Comparison of ENCODE assay signal across 9 mouse cellular contexts in genomic region chr3:51481059-51481458, GRCm38 (mm10). TPM values are rescaled to one million over a fixed set of nuclear protein-coding genes. Genes with fewer than 3 reads are reported as not detected.
DNase-seq lines count a peak whose midpoint lies in the region; ATAC-seq and TF ChIP-seq lines count a peak whose summit lies in the region.
"Had no signal": no experiment of that assay in that cellular context is flagged by ENCODE, and none has a peak within 500 bp of the region (broad histone marks: within the 10 kb centered on the region; RNA-seq: fewer than 3 reads in every experiment).

No protein-coding gene starts in this region.

- peak; percentile 59 to 71 for DNase-seq in cerebellum, adult 18-20 months
- DNase-seq in midbrain, embryonic 11.5 days (ENCODE audit: low spot score, missing footprints): peak; percentile 91
- peak; percentile 72 for DNase-seq in cerebellum, adult 9-10 months
- DNase-seq in hindbrain, postnatal 0 days (ENCODE audit: low spot score): peak; percentile 78
- peak; percentile 50 for DNase-seq in lung, postnatal 25 days (ENCODE audit: low spot score)
- peak; percentile 76 for DNase-seq in thymus, postnatal 0 days (ENCODE audit: low spot score)

- H3K27me3 ChIP-seq in midbrain, embryonic 11.5 days (ENCODE audit: control insufficient read depth, insufficient read depth, low read length): no peaks in the 10 kb centered on the region
- H3K27me3 ChIP-seq in midbrain, embryonic 13.5 days: no peaks in the 10 kb centered on the region
- no peaks in the 10 kb centered on the region for H3K27me3 ChIP-seq in hindbrain, postnatal 0 days (ENCODE audit: insufficient read depth, low read length)
- H3K27me3 ChIP-seq: neural tube, embryonic 12.5 days had no signal

- H3K4me2 ChIP-seq in midbrain, embryonic 11.5 days: no peak overlapping the region
- no peak overlapping the region for H3K4me2 ChIP-seq in midbrain, embryonic 13.5 days (replicated peaks)
- H3K4me2 ChIP-seq in hindbrain, postnatal 0 days (ENCODE audit: low read depth, low read length): no peak overlapping the region
- H3K4me2 ChIP-seq: neural tube, embryonic 12.5 days had no signal

- peaks cover 12% of the 10 kb centered on the region for H3K4me1 ChIP-seq in midbrain, embryonic 11.5 days (ENCODE audit: control insufficient read depth, insufficient read depth, low read length)
- peaks cover 24% of the 10 kb centered on the region for H3K4me1 ChIP-seq in midbrain, embryonic 13.5 days (replicated peaks)
- H3K4me1 ChIP-seq in hindbrain, postnatal 0 days (ENCODE audit: insufficient read depth, low read length): peaks cover 7% of the 10 kb centered on the region; the same call in 1 of the 2 replicates

- no peak overlapping the region for H3K9ac ChIP-seq in midbrain, embryonic 11.5 days (ENCODE audit: low read length)
- no peak overlapping the region for H3K9ac ChIP-seq in midbrain, embryonic 13.5 days (replicated peaks)
- H3K9ac ChIP-seq in hindbrain, postnatal 0 days (replicated peaks; ENCODE audit: low read length): no peak overlapping the region
- H3K9ac ChIP-seq: neural tube, embryonic 12.5 days had no signal

- no peaks in the 10 kb centered on the region for H3K36me3 ChIP-seq in midbrain, embryonic 11.5 days (ENCODE audit: control insufficient read depth, insufficient read depth, low read length)
- no peaks in the 10 kb centered on the region for H3K36me3 ChIP-seq in midbrain, embryonic 13.5 days
- peaks cover 6% of the 10 kb centered on the region; the same call in 1 of the 2 replicates for H3K36me3 ChIP-seq in hindbrain, postnatal 0 days (ENCODE audit: insufficient read depth, low read length)

- ATAC-seq in cerebellum, adult (ENCODE audit: insufficient number of reproducible peaks, low FRiP score, low TSS enrichment): no peak
- no peak for ATAC-seq in midbrain, embryonic 11.5 days (ENCODE audit: low FRiP score)
- no peak for ATAC-seq in midbrain, embryonic 13.5 days
- no peak for ATAC-seq in hindbrain, postnatal 0 days

- TF ChIP-seq CTCF in hindbrain, postnatal 0 days (IDR thresholded peaks at IDR 0.05; ENCODE audit: low read depth): peak; percentile 82

- no peaks in the 10 kb centered on the region for H3K9me3 ChIP-seq in midbrain, embryonic 11.5 days (ENCODE audit: control insufficient read depth, low read length)
- no peaks in the 10 kb centered on the region for H3K9me3 ChIP-seq in midbrain, embryonic 13.5 days
- no peaks in the 10 kb centered on the region for H3K9me3 ChIP-seq in hindbrain, postnatal 0 days (ENCODE audit: low read length)
- H3K9me3 ChIP-seq: neural tube, embryonic 12.5 days had no signal

- H3K27ac ChIP-seq in midbrain, embryonic 11.5 days (ENCODE audit: low read depth, low read length): no peak overlapping the region
- H3K27ac ChIP-seq in midbrain, embryonic 13.5 days: no peak overlapping the region
- H3K27ac ChIP-seq in hindbrain, postnatal 0 days: no peak overlapping the region
- H3K27ac ChIP-seq: neural tube, embryonic 12.5 days had no signal

- no peak overlapping the region for H3K4me3 ChIP-seq in midbrain, embryonic 11.5 days (ENCODE audit: low read depth, low read length)
- H3K4me3 ChIP-seq in midbrain, embryonic 13.5 days (replicated peaks): no peak overlapping the region
- H3K4me3 ChIP-seq in hindbrain, postnatal 0 days (ENCODE audit: low read length): no peak overlapping the region
- H3K4me3 ChIP-seq: neural tube, embryonic 12.5 days had no signal

RNA-seq across cellular contexts. Expression of gene Rab33b, which starts 2.7 kb away (rescaled TPM):
- 14.5 and 15.0 TPM in 2 replicates for polyA plus RNA-seq in midbrain, embryonic 11.5 days (2014; fragmentation: Nextera tagmentation; extraction: Ambion mirVana)
- 21.9 and 22.0 TPM in 2 replicates for polyA plus RNA-seq in midbrain, embryonic 13.5 days (2015; fragmentation: Nextera tagmentation; extraction: Ambion mirVana)
- 30.2 and 32.4 TPM in 2 replicates for total RNA-seq in hindbrain, postnatal 0 days (2014; rRNA removed)
- 31.8 and 33.2 TPM in 2 replicates for polyA plus RNA-seq in hindbrain, postnatal 0 days (2015; fragmentation: Nextera tagmentation; extraction: Ambion mirVana)
- 21.5 and 21.7 TPM in 2 replicates for polyA plus RNA-seq in thymus, postnatal 0 days (2015; fragmentation: Nextera tagmentation; extraction: Ambion mirVana)
